Mouse (Mus musculus) adrenal gland, adult 18-20 months (tissue): ENCODE results near the gene Cox15. TPM values are rescaled to one million over a fixed set of nuclear protein-coding genes. Genes with fewer than 3 reads are reported as not detected.
A peak's percentile ranks its signal among the peaks of the same experiment; 100 is the strongest.

Source experiments
- DNase-seq, 2 experiments: peaks; one replicate each; pipeline ENCODE4 v3.0.0; 2021 to 2022; ENCODE audit warnings: low spot score in 2 of 2
- total RNA-seq, 2 experiments: library from RNA; stranded (reverse); gene quantifications; 1 replicate in 1 of 2; 2 replicates in 1 of 2; pipeline ENCODE4 v1.2.3; 2021

The Cox15 gene
- total RNA-seq, 2 experiments from 2014 or later, result 28.9 to 37.3 TPM

GRCm38 (mm10) chr19:43711159-43711916 lies 41.5 kb downstream of the Cox15 start:
- DNase-seq, result no peak

DNA sequence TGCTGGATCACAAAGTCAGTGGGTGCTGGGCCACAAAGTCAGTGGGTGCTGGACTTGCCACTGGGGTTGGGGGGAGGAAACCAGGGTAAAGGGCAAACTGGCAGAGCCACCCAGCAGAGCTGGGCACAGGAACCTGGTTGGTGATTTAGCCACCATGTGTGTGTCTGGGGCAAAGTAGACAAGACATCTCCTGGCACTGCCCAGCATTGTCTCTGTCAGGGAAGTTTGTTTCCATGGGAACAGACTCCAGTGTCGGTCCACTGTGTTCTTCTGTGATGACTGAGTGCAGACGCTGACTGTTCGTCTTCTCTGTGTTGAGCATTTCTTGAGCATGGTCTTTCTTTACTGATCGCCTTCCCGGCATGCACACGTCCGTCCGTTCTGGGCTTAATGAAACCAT lies 43.5 kb downstream of the Cox15 start:
- no peak for DNase-seq

DNA sequence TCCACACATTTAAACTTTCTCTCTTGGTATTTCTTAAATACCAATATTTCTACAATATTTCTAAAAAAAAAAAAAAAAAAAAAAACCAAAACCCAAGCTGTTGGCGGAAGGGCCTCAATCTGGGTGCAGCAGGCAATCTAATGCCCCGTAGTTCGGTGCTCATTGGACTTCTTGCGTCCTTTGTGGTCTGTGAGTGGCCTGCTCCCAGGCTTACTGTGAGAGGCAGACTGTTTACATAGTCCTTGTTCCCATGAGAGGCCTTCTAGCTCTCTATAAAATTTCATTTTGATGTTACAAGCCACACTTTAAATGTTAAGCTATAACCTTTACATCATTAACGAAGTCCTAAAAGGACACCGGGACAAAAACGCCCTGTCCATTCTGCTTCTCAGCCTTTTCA lies 44.6 kb downstream of the Cox15 start:
- DNase-seq, result no peak

- no peak for DNase-seq
Measured at GRCm38 (mm10) chr19:43704787-43705497, 47.9 kb downstream of the Cox15 start.

- DNase-seq, result no peak
Measured at GRCm38 (mm10) chr19:43704211-43704610, 48.6 kb downstream of the Cox15 start.

GRCm38 (mm10) chr19:43699763-43700155 lies 53.0 kb downstream of the Cox15 start:
- DNase-seq, result no peak

GRCm38 (mm10) chr19:43699021-43699762 lies 53.6 kb downstream of the Cox15 start:
- DNase-seq, result no peak

- DNase-seq, result no peak
Measured at GRCm38 (mm10) chr19:43697666-43698370, 55.0 kb downstream of the Cox15 start.

GRCm38 (mm10) chr19:43695514-43695964 lies 57.3 kb downstream of the Cox15 start:
- no peak for DNase-seq

DNA sequence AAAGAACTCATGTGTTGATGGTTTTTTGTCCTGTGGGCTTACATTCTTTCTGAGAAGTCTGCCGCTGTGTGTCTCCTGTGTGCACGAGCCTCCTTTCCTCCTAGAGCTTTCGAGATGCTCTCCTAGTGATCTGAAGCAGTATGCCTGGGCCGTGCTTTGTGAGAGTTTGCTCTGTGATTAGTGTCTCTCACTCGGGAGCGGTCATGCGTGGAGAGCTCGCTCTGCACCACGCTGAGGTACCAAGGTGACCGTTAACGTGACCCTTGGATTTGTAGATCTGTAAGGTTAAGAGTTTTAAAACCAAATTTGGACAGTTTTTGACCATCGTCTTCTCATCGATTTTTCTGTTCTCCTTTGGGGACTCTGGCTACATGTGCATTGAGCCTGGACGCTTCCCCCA lies 60.0 kb downstream of the Cox15 start:
- DNase-seq, result no peak

DNA sequence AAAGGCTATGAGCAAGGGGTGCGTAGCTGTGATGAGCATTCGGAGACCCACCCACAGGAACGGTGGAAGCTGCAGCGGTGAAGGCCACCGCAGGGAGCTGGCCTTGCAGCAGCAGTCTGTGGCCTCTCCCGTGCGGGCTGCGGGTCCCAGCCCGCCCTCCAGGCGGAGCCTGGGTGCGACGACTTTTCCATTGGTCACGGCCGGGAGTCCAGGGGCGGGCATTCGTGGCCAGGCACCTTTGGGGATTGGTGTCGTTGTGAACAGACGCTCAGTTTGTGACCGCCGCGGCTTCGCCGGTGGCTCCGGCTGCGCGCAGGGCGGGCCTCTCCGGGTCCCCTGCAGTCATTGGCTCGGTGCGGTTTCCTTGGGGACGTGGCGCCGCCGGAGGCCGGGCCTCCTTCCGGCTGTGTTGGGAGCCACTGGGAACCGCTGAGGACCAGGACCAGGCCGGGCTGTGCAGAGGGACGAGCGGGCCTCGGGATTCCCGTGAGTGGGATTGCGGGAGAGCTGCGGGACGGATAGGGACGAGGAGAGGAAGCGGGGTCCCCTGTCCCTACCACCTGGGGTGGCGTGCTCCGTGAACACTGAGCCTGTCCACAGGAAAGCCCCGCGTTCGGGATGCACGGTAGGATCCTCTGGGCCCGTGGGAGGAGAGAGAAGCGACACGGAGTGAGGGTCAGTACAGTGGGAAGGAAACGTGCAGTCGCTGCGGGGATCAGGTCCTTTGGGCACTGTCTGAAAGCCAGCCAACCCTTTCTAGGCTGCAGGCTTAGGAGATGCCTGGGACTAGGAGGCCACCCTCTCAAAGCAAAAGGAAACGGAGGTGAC lies 63.2 kb downstream of the Cox15 start, which contains the start of gene Entpd7:
Gene Entpd7 (plus strand): TSS at position 254 of the 828 bp plus-strand sequence.
- DNase-seq, result peak; percentile 95

Other genes starting within 250 kb of the Cox15 start
- gene Got1, start 228.4 kb downstream of the Cox15 start, total RNA-seq, result 100 to 1,000 TPM; 181 to 350 TPM
- gene Nkx2-3, start 140.7 kb downstream of the Cox15 start, total RNA-seq, result not detected
- 10 to 100 TPM; 57.5 to 78.5 TPM for gene Slc25a28, start 78.1 kb downstream of the Cox15 start, total RNA-seq
- 10 to 100 TPM; 13.0 to 20.6 TPM for gene Entpd7, start 63.3 kb downstream of the Cox15 start, total RNA-seq
- gene Cutc, start within 50 bp of the Cox15 start, total RNA-seq, result 1 to 10 TPM; 7.2 to 8.2 TPM
- under 1 TPM; 0.13 to 0.20 TPM for gene Abcc2, start 29.2 kb upstream of the Cox15 start, total RNA-seq
- gene Dnmbp, start 187.2 kb upstream of the Cox15 start, total RNA-seq, result 10 to 100 TPM; 12.1 to 13.5 TPM
- gene Cpn1, start 233.6 kb upstream of the Cox15 start, total RNA-seq, result not detected